Mouse (Mus musculus) cerebellum, adult 2 months (tissue): ENCODE results near the gene Zyg11b.

Experiments used
- CTCF ChIP-seq: fragments of 200-500 bp; IDR thresholded peaks from 2 replicates; pipeline ENCODE4 v1.5.1; 2011; ENCODE audit warnings: low read depth, mild to moderate bottlenecking, control low read depth, low read length, moderate library complexity, borderline replicate concordance; ENCODE audit not compliant: insufficient read depth
- POLR2A ChIP-seq: fragments of 200-500 bp; IDR thresholded peaks from 2 replicates; pipeline ENCODE4 v1.6.1; 2011; ENCODE audit warnings: low read length, control low read depth, borderline replicate concordance; ENCODE audit not compliant: insufficient read depth

DNA sequence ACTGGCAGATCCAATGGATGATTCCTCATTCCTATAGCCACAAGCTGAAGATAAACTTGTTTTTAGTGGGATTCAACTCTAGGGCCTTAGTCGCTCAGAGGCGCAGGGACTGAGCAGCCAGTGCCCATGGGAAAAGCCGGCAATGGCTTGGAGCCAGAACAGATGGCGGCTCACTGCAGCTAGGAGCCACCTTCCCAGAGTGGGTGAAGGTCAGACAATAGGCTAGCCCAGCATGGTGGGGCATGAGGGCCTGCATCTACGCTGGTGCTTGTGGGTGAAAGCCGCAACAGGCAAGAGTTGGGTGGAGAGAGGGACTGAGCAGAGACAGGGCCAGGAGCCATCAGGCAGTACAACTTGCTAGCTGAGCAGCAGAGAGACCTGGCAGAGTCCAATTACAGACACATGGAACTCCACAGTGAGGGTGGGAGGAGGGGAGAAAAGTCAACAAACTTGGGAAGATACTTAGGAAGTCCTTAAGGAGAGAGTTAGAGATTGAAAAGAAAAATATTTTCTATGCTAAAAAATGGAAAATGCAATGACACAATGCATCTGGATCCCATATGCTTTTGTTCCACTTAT, 104.5 kb downstream of the Zyg11b start:
- TF ChIP-seq CTCF = no peak
- no peak for TF ChIP-seq POLR2A
